In genomic region chr12:24741535-24741934, GRCm38 (mm10) we compare ENCODE assay signal across 7 mouse cellular contexts. TPM values are rescaled to one million over a fixed set of nuclear protein-coding genes. Genes with fewer than 3 reads are reported as not detected.
DNase-seq lines count a peak whose midpoint lies in the region; ATAC-seq and TF ChIP-seq lines count a peak whose summit lies in the region.
"Not testable (repeated sequence)": the region's sequence is repeated elsewhere in the genome, so short reads cannot be mapped to it uniquely, and the experiment has no call there.

No protein-coding gene starts in this region.

- peaks cover 11% of the 10 kb centered on the region for H3K4me1 ChIP-seq in E14TG2a.4 (replicated peaks; ENCODE audit: low read depth, low read length)
- not testable (repeated sequence) for H3K4me1 ChIP-seq in cortical plate, adult 2 months (ENCODE audit: control insufficient read depth, insufficient read depth, low read length); heart, postnatal 0 days (ENCODE audit: control insufficient read depth, insufficient read depth); thymus, adult 2 months (replicated peaks; ENCODE audit: control insufficient read depth, insufficient read depth, low read length)

- H3K9me3 ChIP-seq in E14TG2a.4 (ENCODE audit: low read length); heart, postnatal 0 days (replicated peaks; ENCODE audit: control insufficient read depth, low read length): not testable (repeated sequence)

- H3K36me3 ChIP-seq in E14TG2a.4 (ENCODE audit: insufficient read depth, low read length); heart, postnatal 0 days (replicated peaks; ENCODE audit: control insufficient read depth, insufficient read depth, low read length); thymus, adult 2 months (ENCODE audit: control insufficient read depth, insufficient read depth, low read length): not testable (repeated sequence)

- CTCF ChIA-PET in Patski (lab: Charles Lee), result interaction anchor here (1.6 to 2.4 kb wide), 2 partner anchors 24 to 177 kb away, joined by 4 to 12 read pairs; no protein-coding TSS in a partner anchor

- WGBS in heart, postnatal 0 days, result 67% methylated on average over 6 of the region's 6 CpGs
- WGBS in thymus, adult 2 months, result 73% methylated on average over 6 of the region's 6 CpGs

- not testable (repeated sequence) for H3K4me3 ChIP-seq in E14TG2a.4 (replicated peaks; ENCODE audit: low read length); cortical plate, adult 2 months (ENCODE audit: insufficient read depth, low read length); heart, postnatal 0 days (ENCODE audit: low read depth, low read length); left cerebral cortex, adult 2 months; thymus, adult 2 months (ENCODE audit: control insufficient read depth, insufficient read depth, low read length)

- not testable (repeated sequence) for ATAC-seq in Patski; heart, postnatal 0 days (ENCODE audit: insufficient read depth, low read depth)
- ATAC-seq in megakaryocyte progenitor cell, adult 5-6 weeks (replicated peaks; ENCODE audit: poor library complexity), result peak; percentile 38; the same call in 1 of the 2 replicates

- in situ Hi-C loops in Patski (cut with MboI; ENCODE audit: low pct_unique_long_range_greater_than_20kb), result not testable (repeated sequence)

- POLR2A ChIA-PET in Patski (lab: Charles Lee), result not testable (repeated sequence)

- not testable (repeated sequence) for H3K4me2 ChIP-seq in heart, postnatal 0 days (ENCODE audit: low read depth, low read length)

- not testable (repeated sequence) for H3K27me3 ChIP-seq in E14TG2a.4 (ENCODE audit: insufficient read depth, low read length); Patski; heart, postnatal 0 days (ENCODE audit: control insufficient read depth, insufficient read depth, low read length); thymus, adult 2 months (ENCODE audit: control insufficient read depth, insufficient read depth, low read length)

- not testable (repeated sequence) for H3K27ac ChIP-seq in cortical plate, adult 2 months (ENCODE audit: insufficient read depth, low read length); heart, postnatal 0 days (ENCODE audit: low read depth); left cerebral cortex, adult 2 months; thymus, adult 2 months (ENCODE audit: control insufficient read depth, insufficient read depth, low read length)

- intact Hi-C loops in left cerebral cortex, adult 2 months (cut with DNase I), result not testable (repeated sequence)

- not testable (repeated sequence) for H3K9ac ChIP-seq in heart, postnatal 0 days (replicated peaks; ENCODE audit: low read depth, low read length)

- TF ChIP-seq EP300 in heart, postnatal 0 days (IDR thresholded peaks at IDR 0.05; ENCODE audit: low read depth), result not testable (repeated sequence)

- TF ChIP-seq POLR2A in cortical plate, adult 2 months (IDR thresholded peaks at IDR 0.05; ENCODE audit: extremely low read depth, insufficient read depth, low read length); thymus, adult 2 months (IDR thresholded peaks at IDR 0.05; ENCODE audit: control insufficient read depth, extremely low read depth, insufficient read depth, low read length, poor library complexity): not testable (repeated sequence)

- TF ChIP-seq CTCF in E14TG2a.4 (conservative IDR thresholded peaks at IDR 0.05; ENCODE audit: low read length), result peak; percentile 36
- peak; percentile 68 for TF ChIP-seq CTCF in Patski (IDR thresholded peaks at IDR 0.05)
- peak; percentile 17; the same call in 1 of the 2 replicates for TF ChIP-seq CTCF in cortical plate, adult 2 months (IDR thresholded peaks at IDR 0.05; ENCODE audit: extremely low read depth, insufficient read depth, low read length)
- TF ChIP-seq CTCF in heart, postnatal 0 days (IDR thresholded peaks at IDR 0.05; ENCODE audit: low read depth), result peak; percentile 24
- peak; percentile 40 for TF ChIP-seq CTCF in left cerebral cortex, adult 2 months (IDR thresholded peaks at IDR 0.05)
- not testable (repeated sequence) for TF ChIP-seq CTCF in thymus, adult 2 months (IDR thresholded peaks at IDR 0.05; ENCODE audit: borderline replicate concordance, control insufficient read depth, extremely low read depth, insufficient read depth, low read length, poor library complexity)

- not testable (repeated sequence) for DNase-seq in Patski (ENCODE audit: low read depth, low spot score); heart, postnatal 0 days (ENCODE audit: low spot score); left cerebral cortex, adult 2 months (ENCODE audit: extremely low spot score in 1 of 2, low spot score in 2 of 2)
- peak; percentile 20 for DNase-seq in thymus, adult 2 months

RNA-seq across cellular contexts. Expression of gene Rrm2, which starts 33.5 kb away (rescaled TPM):
- 129 TPM for polyA plus RNA-seq in Patski (2021)
- 1.6 and 1.8 TPM in 2 replicates for polyA plus RNA-seq in cortical plate, adult 2 months (2012; rRNA removed)
- 76.8 and 78.0 TPM in 2 replicates for total RNA-seq in heart, postnatal 0 days (2014; rRNA removed; ENCODE audit: low replicate concordance)
- 81.8 and 90.3 TPM in 2 replicates for polyA plus RNA-seq in heart, postnatal 0 days (2015; fragmentation: Nextera tagmentation; extraction: Ambion mirVana)
- 1 to 10 TPM; 1.9 to 2.2 TPM for total RNA-seq in left cerebral cortex, adult 2 months (2021)
- total RNA-seq in megakaryocyte progenitor cell, adult 5-6 weeks (2015), result 176 and 181 TPM in 2 replicates
- 149 and 153 TPM in 2 replicates for total RNA-seq in megakaryocyte progenitor cell, adult 5-6 weeks (2017)
- 77.4 and 166 TPM in 2 replicates for polyA plus RNA-seq in thymus, adult 2 months (2012; rRNA removed)

RNA-seq across cellular contexts. Expression of gene Cys1, which starts 59.9 kb away (rescaled TPM):
- 116 TPM for polyA plus RNA-seq in Patski (2021)
- polyA plus RNA-seq in cortical plate, adult 2 months (2012; rRNA removed), result 13.7 and 14.7 TPM in 2 replicates
- 2.5 and 3.8 TPM in 2 replicates for total RNA-seq in heart, postnatal 0 days (2014; rRNA removed; ENCODE audit: low replicate concordance)
- polyA plus RNA-seq in heart, postnatal 0 days (2015; fragmentation: Nextera tagmentation; extraction: Ambion mirVana), result 0.85 and 0.89 TPM in 2 replicates
- total RNA-seq in left cerebral cortex, adult 2 months (2021), result 10 to 100 TPM; 15.2 to 20.0 TPM
- total RNA-seq in megakaryocyte progenitor cell, adult 5-6 weeks (2015), result not detected in 2 replicates
- not detected in 2 replicates for total RNA-seq in megakaryocyte progenitor cell, adult 5-6 weeks (2017)
- 1.6 and 3.4 TPM in 2 replicates for polyA plus RNA-seq in thymus, adult 2 months (2012; rRNA removed)

Comparison
In these comparisons a context has a peak if more than half of its experiments do, and no peak if none do; other contexts are left out.
1. RNA of gene Rrm2, which starts 33.5 kb away (polyA plus RNA-seq): 129 TPM in Patski (single experiment), 81.8 to 90.3 TPM in heart, postnatal 0 days and 77.4 to 166 TPM in thymus, adult 2 months; 1.6 to 1.8 TPM in cortical plate, adult 2 months; every median in the first group is over 10 times any median in the second.